16 mouse cellular contexts compared by ENCODE assay signal in genomic region chr11:89103166-89103565, GRCm38 (mm10). TPM values are rescaled to one million over a fixed set of nuclear protein-coding genes. Genes with fewer than 3 reads are reported as not detected.
DNase-seq lines count a peak whose midpoint lies in the region; ATAC-seq and TF ChIP-seq lines count a peak whose summit lies in the region.
"Had no signal": no experiment of that assay in that cellular context is flagged by ENCODE, and none has a peak within 500 bp of the region (broad histone marks: within the 10 kb centered on the region; RNA-seq: fewer than 3 reads in every experiment).

No protein-coding gene starts in this region.

- WGBS in heart, embryonic 10.5 days = 66% methylated on average over 14 of the region's 14 CpGs
- WGBS in midbrain, embryonic 16.5 days = 93% methylated on average over 14 of the region's 14 CpGs

- intact Hi-C loops in gastrocnemius, adult 2 months (cut with DNase I) = no loop called here

- H3K4me3 ChIP-seq in heart, embryonic 10.5 days = no peak overlapping the region
- H3K4me3 ChIP-seq in gastrocnemius, adult 2 months = no peak overlapping the region
- no peak overlapping the region for H3K4me3 ChIP-seq in midbrain, embryonic 16.5 days (ENCODE audit: low read depth, low read length)
- H3K4me3 ChIP-seq: layer of hippocampus, adult 2 months; limb, embryonic 15.5 days had no signal

- H3K27ac ChIP-seq in heart, embryonic 10.5 days = no peak overlapping the region
- H3K27ac ChIP-seq in gastrocnemius, adult 2 months = peak overlapping the region; percentile 84
- no peak overlapping the region for H3K27ac ChIP-seq in midbrain, embryonic 16.5 days (ENCODE audit: low read length)
- H3K27ac ChIP-seq: layer of hippocampus, adult 2 months; limb, embryonic 15.5 days had no signal

- H3K27me3 ChIP-seq in heart, embryonic 10.5 days (ENCODE audit: insufficient read depth, poor library complexity, severe bottlenecking) = no peaks in the 10 kb centered on the region
- no peaks in the 10 kb centered on the region for H3K27me3 ChIP-seq in midbrain, embryonic 16.5 days (ENCODE audit: control insufficient read depth, insufficient read depth, low read depth, low read length)
- H3K27me3 ChIP-seq: limb, embryonic 15.5 days had no signal

- no peak overlapping the region for H3K4me2 ChIP-seq in midbrain, embryonic 16.5 days (ENCODE audit: low read length)
- H3K4me2 ChIP-seq: limb, embryonic 15.5 days; midbrain, embryonic 11.5 days had no signal

- no peak overlapping the region for H3K9ac ChIP-seq in midbrain, embryonic 16.5 days (ENCODE audit: low read depth, low read length)
- H3K9ac ChIP-seq: limb, embryonic 15.5 days had no signal

- TF ChIP-seq CTCF in gastrocnemius, adult 2 months (IDR thresholded peaks at IDR 0.05) = no peak

- H3K4me1 ChIP-seq in heart, embryonic 10.5 days = peaks cover 23% of the 10 kb centered on the region
- peaks cover 7% of the 10 kb centered on the region for H3K4me1 ChIP-seq in midbrain, embryonic 16.5 days (ENCODE audit: control insufficient read depth, insufficient read depth, low read length)

- H3K9me3 ChIP-seq in heart, embryonic 10.5 days = no peaks in the 10 kb centered on the region
- H3K9me3 ChIP-seq in midbrain, embryonic 16.5 days (replicated peaks; ENCODE audit: control insufficient read depth, low read length, poor library complexity, severe bottlenecking) = no peaks in the 10 kb centered on the region
- H3K9me3 ChIP-seq: limb, embryonic 15.5 days had no signal

- ATAC-seq in midbrain, embryonic 16.5 days = no peak
- ATAC-seq: forebrain, embryonic 16.5 days had no signal

- H3K36me3 ChIP-seq in heart, embryonic 10.5 days = no peaks in the 10 kb centered on the region
- no peaks in the 10 kb centered on the region for H3K36me3 ChIP-seq in midbrain, embryonic 16.5 days (ENCODE audit: control insufficient read depth, insufficient read depth, low read length)
- H3K36me3 ChIP-seq: limb, embryonic 15.5 days had no signal

- peak; percentile 45 to 72 for DNase-seq in heart, adult 18-20 months
- no peak for DNase-seq in heart, embryonic 10.5 days (ENCODE audit: low spot score)
- peak; percentile 86 for DNase-seq in gastrocnemius, adult 2 months
- peak; percentile 42 to 65 for DNase-seq in heart, adult 9 months (ENCODE audit: low spot score in 2 of 2)
- DNase-seq in kidney, adult 8-10 months = peak; percentile 19 to 29
- DNase-seq in lung, postnatal 10 days = no peak
- no peak for DNase-seq in layer of hippocampus, adult 9-10 months (ENCODE audit: low spot score)
- DNase-seq: cerebellum, adult 9-11 months had no signal

RNA-seq across cellular contexts. Expression of gene Gm525, which starts 29.5 kb away (rescaled TPM):
- not detected for total RNA-seq in heart, adult 18-20 months (2021)
- polyA plus RNA-seq in heart, embryonic 10.5 days (2016; fragmentation: Nextera tagmentation; extraction: Ambion mirVana) = not detected in 2 replicates
- not detected for total RNA-seq in gastrocnemius, adult 2 months (2021)
- polyA plus RNA-seq in midbrain, embryonic 16.5 days (2015; fragmentation: Nextera tagmentation; extraction: Ambion mirVana) = not detected in 2 replicates
- total RNA-seq: layer of hippocampus, adult 2 months; left cerebral cortex, postnatal 10 days; MEL had no signal
- polyA plus RNA-seq: C2C12; forebrain, embryonic 16.5 days; midbrain, embryonic 11.5 days had no signal

RNA-seq across cellular contexts. Expression of gene Dgke, which starts 36.5 kb away (rescaled TPM):
- total RNA-seq in heart, adult 18-20 months (2021) = 1 to 10 TPM; 8.6 to 10.0 TPM
- polyA plus RNA-seq in heart, embryonic 10.5 days (2016; fragmentation: Nextera tagmentation; extraction: Ambion mirVana) = 5.3 and 8.1 TPM in 2 replicates
- 1 to 10 TPM; 3.4 to 3.7 TPM for total RNA-seq in gastrocnemius, adult 2 months (2021)
- 18.2 and 19.1 TPM in 2 replicates for polyA plus RNA-seq in midbrain, embryonic 16.5 days (2015; fragmentation: Nextera tagmentation; extraction: Ambion mirVana)

Comparison
In these comparisons a context has a peak if more than half of its experiments do, and no peak if none do; other contexts are left out.
1. DNase-seq: peak in heart, adult 18-20 months (2 of 2), gastrocnemius, adult 2 months (single experiment), heart, adult 9 months (2 of 2) and kidney, adult 8-10 months (2 of 2); none in heart, embryonic 10.5 days (single experiment), lung, postnatal 10 days (single experiment) and layer of hippocampus, adult 9-10 months (single experiment).